Comparison of ENCODE assay signal across 10 mouse cellular contexts in the genomic region with DNA sequence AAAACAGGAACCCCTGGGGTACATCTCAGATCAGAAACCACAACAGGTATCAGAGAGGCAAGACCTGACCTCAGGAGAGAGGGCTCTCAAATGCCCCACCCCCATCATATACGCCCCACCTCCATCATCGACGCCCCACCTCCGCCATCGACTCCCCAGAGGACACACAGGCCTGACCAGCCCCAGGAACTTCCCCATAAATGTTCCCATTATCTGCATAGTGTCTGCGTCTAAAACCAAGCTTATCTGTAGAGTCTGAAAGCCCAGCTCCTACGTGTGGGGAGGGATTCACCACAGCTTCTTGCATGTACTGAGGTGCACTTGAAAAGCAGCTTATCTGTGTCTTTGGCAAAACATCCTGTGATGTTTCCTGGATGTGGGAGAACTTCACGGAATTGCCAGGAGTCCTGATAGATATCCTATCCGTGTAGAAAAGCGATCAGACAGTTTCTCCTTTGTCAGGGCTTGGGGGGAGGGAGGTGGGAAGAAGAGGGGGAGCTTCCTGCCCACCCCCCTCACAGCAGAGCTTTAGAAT. TPM values are rescaled to one million over a fixed set of nuclear protein-coding genes. Genes with fewer than 3 reads are reported as not detected.
DNase-seq lines count a peak whose midpoint lies in the region; ATAC-seq and TF ChIP-seq lines count a peak whose summit lies in the region.
"Had no signal": no experiment of that assay in that cellular context is flagged by ENCODE, and none has a peak within 500 bp of the region (broad histone marks: within the 10 kb centered on the region; RNA-seq: fewer than 3 reads in every experiment).

No protein-coding gene starts in this region.

- peak; percentile 67 for ATAC-seq in G1E (ENCODE audit: extremely low read depth, insufficient number of reproducible peaks, low FRiP score, poor library complexity, severe bottlenecking)
- ATAC-seq in granulocyte monocyte progenitor cell, adult 5-6 weeks (replicated peaks; ENCODE audit: poor library complexity, severe bottlenecking) = peak; percentile 41
- no peak for ATAC-seq in intestine, postnatal 0 days

- no peak overlapping the region for H3K4me2 ChIP-seq in intestine, postnatal 0 days (replicated peaks; ENCODE audit: low read depth)
- H3K4me2 ChIP-seq: embryonic facial prominence, embryonic 12.5 days had no signal

- peaks cover 50% of the 10 kb centered on the region for H3K4me1 ChIP-seq in G1E (ENCODE audit: insufficient read depth, low read depth, low read length)
- H3K4me1 ChIP-seq in intestine, postnatal 0 days (replicated peaks; ENCODE audit: control insufficient read depth, insufficient read depth, low read length) = 0 out of 2 replicates have a peak, but pooled peaks cover 4% of the 10 kb centered on the region
- H3K4me1 ChIP-seq in forebrain, embryonic 10.5 days = peaks cover 10% of the 10 kb centered on the region; the same call in 1 of the 2 replicates
- peaks cover 12% of the 10 kb centered on the region; the same call in 1 of the 2 replicates for H3K4me1 ChIP-seq in hindbrain, embryonic 10.5 days (replicated peaks)

- 30% methylated on average over 10 of the region's 10 CpGs for WGBS in intestine, postnatal 0 days
- WGBS in forebrain, embryonic 10.5 days = 64% methylated on average over 10 of the region's 10 CpGs
- WGBS in hindbrain, embryonic 10.5 days = 60% methylated on average over 10 of the region's 10 CpGs

- no peak for DNase-seq in G1E (ENCODE audit: low spot score)
- peak; percentile 39 for DNase-seq in naive thymus-derived CD4-positive, alpha-beta T cell, adult 2 months (ENCODE audit: low read depth)
- no peak for DNase-seq in left cerebral cortex, adult 9 months (ENCODE audit: low spot score in 2 of 2)
- DNase-seq in forebrain, embryonic 10.5 days (ENCODE audit: extremely low spot score, low spot score) = no peak
- no peak for DNase-seq in hindbrain, embryonic 10.5 days (ENCODE audit: low spot score)
- DNase-seq in right cerebral cortex, postnatal 25 days = no peak

- H3K27ac ChIP-seq in intestine, postnatal 0 days (ENCODE audit: low read depth, low read length) = 0 out of 2 replicates have a peak overlapping the region, but pooled peaks have one; percentile 35
- H3K27ac ChIP-seq in forebrain, embryonic 10.5 days = no peak overlapping the region
- H3K27ac ChIP-seq in hindbrain, embryonic 10.5 days = no peak overlapping the region
- H3K27ac ChIP-seq: embryonic facial prominence, embryonic 12.5 days; kidney, postnatal 0 days had no signal

- peak overlapping the region; percentile 13; the same call in 1 of the 2 replicates for H3K4me3 ChIP-seq in G1E (ENCODE audit: low read depth, low read length)
- H3K4me3 ChIP-seq in intestine, postnatal 0 days (ENCODE audit: low read depth, low read length) = no peak overlapping the region
- no peak overlapping the region for H3K4me3 ChIP-seq in forebrain, embryonic 10.5 days
- H3K4me3 ChIP-seq in hindbrain, embryonic 10.5 days = no peak overlapping the region
- H3K4me3 ChIP-seq: embryonic facial prominence, embryonic 12.5 days had no signal

- H3K9me3 ChIP-seq in G1E (replicated peaks) = no peaks in the 10 kb centered on the region
- no peaks in the 10 kb centered on the region for H3K9me3 ChIP-seq in intestine, postnatal 0 days (ENCODE audit: control insufficient read depth)
- no peaks in the 10 kb centered on the region for H3K9me3 ChIP-seq in forebrain, embryonic 10.5 days
- H3K9me3 ChIP-seq in hindbrain, embryonic 10.5 days = no peaks in the 10 kb centered on the region
- H3K9me3 ChIP-seq: embryonic facial prominence, embryonic 12.5 days had no signal

- no peak overlapping the region for H3K9ac ChIP-seq in intestine, postnatal 0 days (ENCODE audit: low read depth, low read length)
- H3K9ac ChIP-seq: embryonic facial prominence, embryonic 12.5 days had no signal

- H3K36me3 ChIP-seq in G1E (replicated peaks) = no peaks in the 10 kb centered on the region
- no peaks in the 10 kb centered on the region for H3K36me3 ChIP-seq in intestine, postnatal 0 days (ENCODE audit: control insufficient read depth, insufficient read depth)
- H3K36me3 ChIP-seq in forebrain, embryonic 10.5 days (replicated peaks) = no peaks in the 10 kb centered on the region
- H3K36me3 ChIP-seq in hindbrain, embryonic 10.5 days = no peaks in the 10 kb centered on the region
- H3K36me3 ChIP-seq: embryonic facial prominence, embryonic 12.5 days had no signal

- no peak for TF ChIP-seq CTCF in G1E (IDR thresholded peaks at IDR 0.05; ENCODE audit: low read depth, low read length)
- no peak for TF ChIP-seq CTCF in intestine, postnatal 0 days (IDR thresholded peaks at IDR 0.05; ENCODE audit: low read depth)

- H3K27me3 ChIP-seq in G1E (ENCODE audit: insufficient read depth, low read length) = no peaks in the 10 kb centered on the region
- no peaks in the 10 kb centered on the region for H3K27me3 ChIP-seq in intestine, postnatal 0 days (replicated peaks; ENCODE audit: control insufficient read depth, insufficient read depth, low read length)
- H3K27me3 ChIP-seq in forebrain, embryonic 10.5 days (ENCODE audit: poor library complexity, severe bottlenecking) = no peaks in the 10 kb centered on the region
- no peaks in the 10 kb centered on the region for H3K27me3 ChIP-seq in hindbrain, embryonic 10.5 days (ENCODE audit: insufficient read depth, poor library complexity, severe bottlenecking)
- H3K27me3 ChIP-seq: embryonic facial prominence, embryonic 12.5 days had no signal

RNA-seq across cellular contexts. Expression of a gene that starts 29.8 kb away (rescaled TPM):
- total RNA-seq in G1E (2014; fragmentation: Nextera tagmentation) (69.6 and 73.4 TPM in 2 replicates), G1E (2017) (23.9 and 36.4 TPM in 2 replicates)
- 73.1 and 75.4 TPM in 2 replicates for polyA plus RNA-seq in G1E (2012)
- 26.9 and 32.2 TPM in 2 replicates for total RNA-seq in granulocyte monocyte progenitor cell, adult 5-6 weeks (2014; fragmentation: Nextera tagmentation)
- 14.0 and 18.4 TPM in 2 replicates for total RNA-seq in granulocyte monocyte progenitor cell, adult 5-6 weeks (2017)
- polyA plus RNA-seq in intestine, postnatal 0 days (2015; fragmentation: Nextera tagmentation; extraction: Ambion mirVana) = 24.2 and 26.2 TPM in 2 replicates
- 2.1 and 2.5 TPM in 2 replicates for polyA plus RNA-seq in forebrain, embryonic 10.5 days (2016; fragmentation: Nextera tagmentation; extraction: Ambion mirVana)
- polyA plus RNA-seq in hindbrain, embryonic 10.5 days (2016; fragmentation: Nextera tagmentation; extraction: Ambion mirVana) = 3.0 and 3.5 TPM in 2 replicates

RNA-seq across cellular contexts. Expression of a gene that starts 37.7 kb away (rescaled TPM):
- total RNA-seq in G1E (2014; fragmentation: Nextera tagmentation) (3.9 and 4.4 TPM in 2 replicates), G1E (2017) (3.1 and 3.4 TPM in 2 replicates)
- polyA plus RNA-seq in G1E (2012) = 1.6 and 2.1 TPM in 2 replicates
- 4.9 and 6.8 TPM in 2 replicates for total RNA-seq in granulocyte monocyte progenitor cell, adult 5-6 weeks (2014; fragmentation: Nextera tagmentation)
- total RNA-seq in granulocyte monocyte progenitor cell, adult 5-6 weeks (2017) = 5.0 and 7.3 TPM in 2 replicates
- polyA plus RNA-seq in intestine, postnatal 0 days (2015; fragmentation: Nextera tagmentation; extraction: Ambion mirVana) = 1.7 and 2.0 TPM in 2 replicates
- polyA plus RNA-seq in forebrain, embryonic 10.5 days (2016; fragmentation: Nextera tagmentation; extraction: Ambion mirVana) = 4.3 and 4.8 TPM in 2 replicates
- polyA plus RNA-seq in hindbrain, embryonic 10.5 days (2016; fragmentation: Nextera tagmentation; extraction: Ambion mirVana) = 4.6 and 6.1 TPM in 2 replicates

RNA-seq across cellular contexts. Expression of a gene that starts 44.7 kb away (rescaled TPM):
- total RNA-seq in G1E (2014; fragmentation: Nextera tagmentation) = not detected in 2 replicates
- not detected in 2 replicates for total RNA-seq in G1E (2017)
- polyA plus RNA-seq in G1E (2012) = not detected in 2 replicates
- not detected in 2 replicates for total RNA-seq in granulocyte monocyte progenitor cell, adult 5-6 weeks (2014; fragmentation: Nextera tagmentation)
- total RNA-seq in granulocyte monocyte progenitor cell, adult 5-6 weeks (2017) = not detected in 2 replicates
- 0.93 and 1.7 TPM in 2 replicates for polyA plus RNA-seq in intestine, postnatal 0 days (2015; fragmentation: Nextera tagmentation; extraction: Ambion mirVana)
- not detected in 2 replicates for polyA plus RNA-seq in forebrain, embryonic 10.5 days (2016; fragmentation: Nextera tagmentation; extraction: Ambion mirVana)
- not detected in 2 replicates for polyA plus RNA-seq in hindbrain, embryonic 10.5 days (2016; fragmentation: Nextera tagmentation; extraction: Ambion mirVana)

RNA-seq across cellular contexts. Expression of a gene that starts 58.9 kb away (rescaled TPM):
- total RNA-seq in G1E (2014; fragmentation: Nextera tagmentation) (6.3 and 6.7 TPM in 2 replicates), G1E (2017) (13.5 and 14.1 TPM in 2 replicates)
- 12.7 and 13.3 TPM in 2 replicates for polyA plus RNA-seq in G1E (2012)
- total RNA-seq in granulocyte monocyte progenitor cell, adult 5-6 weeks (2014; fragmentation: Nextera tagmentation) = 9.1 and 16.2 TPM in 2 replicates
- total RNA-seq in granulocyte monocyte progenitor cell, adult 5-6 weeks (2017) = 8.4 and 17.7 TPM in 2 replicates
- 4.1 and 4.6 TPM in 2 replicates for polyA plus RNA-seq in intestine, postnatal 0 days (2015; fragmentation: Nextera tagmentation; extraction: Ambion mirVana)
- polyA plus RNA-seq in forebrain, embryonic 10.5 days (2016; fragmentation: Nextera tagmentation; extraction: Ambion mirVana) = 29.4 TPM in 2 replicates
- 25.7 and 25.9 TPM in 2 replicates for polyA plus RNA-seq in hindbrain, embryonic 10.5 days (2016; fragmentation: Nextera tagmentation; extraction: Ambion mirVana)
